Mouse (Mus musculus): ENCODE data around the gene Rnf103.
"Not testable (repeated sequence)": the region's sequence is repeated elsewhere in the genome, so short reads cannot be mapped to it uniquely, and the experiment has no call there.

The Rnf103 gene

GRCm38 (mm10) chr6:71493675-71494340 is at the start of gene Rnf103:
Rnf103 (plus strand) TSS chr6:71493894.
- DNase-seq (ENCODE audit: low spot score in 2 of 2): peak; percentile 82 to 90

DNA sequence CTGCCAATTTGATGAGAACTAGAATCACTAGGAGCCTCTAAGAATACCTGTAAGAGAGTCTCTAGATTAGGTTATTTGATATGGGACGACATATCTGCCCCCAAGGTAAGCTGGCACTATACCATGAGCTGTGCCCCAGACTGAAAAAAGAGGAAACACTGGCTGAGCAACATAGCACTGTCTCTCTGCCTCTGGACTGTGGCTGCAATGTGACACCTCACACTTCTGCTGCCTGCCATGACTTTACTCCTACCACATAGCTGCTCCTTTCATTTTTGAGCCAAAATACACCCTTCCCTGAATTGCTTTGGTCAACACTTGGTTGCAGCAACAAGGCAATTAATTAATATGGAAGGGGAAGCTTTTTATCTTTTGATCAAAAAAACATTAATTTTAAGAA is 48.9 kb upstream of the Rnf103 start:
- DNase-seq (ENCODE audit: low spot score in 2 of 2): no peak

DNA sequence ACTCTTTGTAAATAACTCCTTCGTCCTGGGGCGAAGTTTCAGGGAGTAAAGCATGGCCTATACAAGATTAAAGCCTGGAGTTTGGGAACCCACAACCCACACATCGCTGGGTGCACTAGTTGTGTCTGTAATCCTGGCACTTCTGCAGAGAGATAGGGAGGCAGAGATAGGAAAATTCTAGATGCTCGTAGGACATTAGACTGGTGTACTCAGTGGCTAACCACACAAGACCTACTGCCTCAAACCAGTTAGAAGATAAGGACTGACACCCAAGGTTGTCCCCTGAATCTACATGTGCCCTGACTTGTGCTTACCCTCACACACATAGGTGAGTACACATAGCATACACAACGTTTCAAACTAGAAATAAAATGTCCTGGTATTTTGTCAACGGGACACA is 48.1 kb upstream of the Rnf103 start:
- DNase-seq (ENCODE audit: low spot score in 2 of 2): no peak

DNA sequence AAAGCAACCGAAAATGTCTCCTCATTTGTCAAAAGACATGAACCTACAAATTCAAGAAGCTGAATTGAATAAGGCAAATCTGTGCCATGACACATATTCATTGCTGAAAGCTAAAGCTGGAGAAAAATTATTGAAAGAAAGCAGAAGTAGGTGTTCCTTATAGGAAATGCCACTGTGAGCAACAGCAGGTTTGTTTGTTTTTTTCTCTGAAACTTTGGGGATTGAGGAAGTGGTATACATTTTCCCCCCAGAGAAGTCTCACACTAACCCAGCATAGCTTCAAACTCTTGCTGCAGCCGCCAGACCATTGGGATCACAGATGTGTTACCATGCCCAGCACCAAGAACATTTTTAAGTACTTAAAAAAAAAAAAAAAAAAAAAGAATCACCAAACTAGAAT is 40.9 kb upstream of the Rnf103 start:
- no peak for DNase-seq (ENCODE audit: low spot score in 2 of 2)

DNA sequence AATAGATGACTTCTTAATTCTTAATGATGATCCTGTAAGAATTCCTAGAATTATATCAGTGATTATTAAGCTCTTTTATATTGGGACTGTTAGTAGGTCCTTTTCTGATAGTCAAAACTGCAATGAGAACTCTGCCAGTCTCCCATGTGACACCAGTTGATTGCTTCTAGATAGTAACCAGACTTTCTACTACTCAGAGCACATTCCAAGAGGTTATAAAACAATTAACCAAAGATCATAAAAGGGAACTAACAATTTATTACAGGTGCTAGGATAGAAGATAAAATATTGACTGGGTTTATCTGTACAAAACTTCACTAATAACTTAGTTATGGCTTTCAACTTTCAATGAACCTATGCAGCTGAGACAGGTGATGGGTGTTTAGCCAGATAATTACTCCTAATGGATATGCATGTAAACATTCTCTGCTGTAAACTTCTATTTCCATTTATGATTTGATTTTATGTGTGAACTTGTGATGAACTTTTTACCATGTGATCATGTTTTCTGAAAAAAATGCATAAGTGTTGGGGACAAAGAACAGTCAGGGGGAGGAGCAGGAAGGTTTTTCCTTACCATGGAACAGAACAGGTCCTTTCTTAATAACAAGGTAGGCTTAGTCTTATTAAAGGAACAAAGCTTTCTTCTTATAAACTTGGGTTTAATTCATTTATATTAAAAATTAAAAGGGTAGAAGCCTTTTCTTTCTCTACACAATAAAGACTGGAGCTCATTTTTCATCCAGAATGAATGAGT is 39.5 kb upstream of the Rnf103 start:
- DNase-seq (ENCODE audit: low spot score in 2 of 2): not testable (repeated sequence)

DNA sequence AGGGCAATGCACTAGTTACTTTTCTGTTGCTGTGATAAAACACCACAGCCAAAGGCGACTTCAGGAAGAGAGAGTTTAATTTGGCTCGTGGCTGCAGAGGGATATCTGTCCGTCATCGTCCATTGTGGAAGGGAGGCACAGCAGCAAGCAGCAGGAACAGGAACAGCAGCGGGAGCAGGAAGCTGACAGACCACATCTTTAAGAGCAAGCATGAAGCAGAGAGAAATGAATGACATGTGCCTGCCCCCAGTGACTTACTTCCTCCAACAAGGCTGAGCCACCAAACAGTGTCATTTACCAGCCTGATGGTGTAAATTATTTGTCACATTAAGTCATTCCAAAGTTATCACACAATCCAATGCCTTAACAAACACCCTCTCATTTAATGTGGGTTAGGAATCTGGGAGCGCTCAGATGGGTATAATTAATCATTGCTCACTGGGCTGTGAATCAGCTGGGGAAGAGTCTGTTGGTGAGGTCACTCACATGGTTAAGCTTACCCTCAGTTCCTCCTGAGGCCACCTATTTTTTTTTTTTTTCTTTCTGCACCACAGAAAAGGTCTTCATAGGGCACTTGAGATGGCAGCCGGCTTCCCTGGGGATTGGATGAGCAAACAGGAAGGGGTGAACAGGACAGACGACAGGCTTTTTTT is 35.6 kb upstream of the Rnf103 start:
- no peak for DNase-seq (ENCODE audit: low spot score in 2 of 2)

- no peak for DNase-seq (ENCODE audit: low spot score in 2 of 2)
Observed at GRCm38 (mm10) chr6:71465146-71465545, 28.5 kb upstream of the Rnf103 start.

DNA sequence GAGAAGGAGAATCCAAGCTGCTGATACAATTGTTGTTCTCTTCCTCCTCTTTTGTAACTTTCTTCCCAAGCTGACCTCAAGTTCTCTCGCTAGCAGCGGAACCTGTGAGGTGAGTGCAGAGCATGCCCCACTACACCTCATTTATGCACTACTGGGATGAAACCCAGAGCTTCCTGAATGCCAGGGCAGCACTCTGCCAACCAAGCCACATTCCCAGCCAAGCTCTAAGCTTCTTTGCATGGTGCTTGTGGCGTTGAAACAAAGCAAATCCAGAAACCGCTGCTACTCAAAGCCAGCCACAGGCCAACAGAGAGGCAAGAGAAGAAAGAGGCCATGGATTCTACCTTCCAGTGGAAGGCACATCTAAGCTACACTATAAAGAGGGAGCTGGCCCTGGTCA is 25.9 kb upstream of the Rnf103 start:
- peak in 1 of 2 experiments; percentile 17 for DNase-seq (ENCODE audit: low spot score in 2 of 2)

DNA sequence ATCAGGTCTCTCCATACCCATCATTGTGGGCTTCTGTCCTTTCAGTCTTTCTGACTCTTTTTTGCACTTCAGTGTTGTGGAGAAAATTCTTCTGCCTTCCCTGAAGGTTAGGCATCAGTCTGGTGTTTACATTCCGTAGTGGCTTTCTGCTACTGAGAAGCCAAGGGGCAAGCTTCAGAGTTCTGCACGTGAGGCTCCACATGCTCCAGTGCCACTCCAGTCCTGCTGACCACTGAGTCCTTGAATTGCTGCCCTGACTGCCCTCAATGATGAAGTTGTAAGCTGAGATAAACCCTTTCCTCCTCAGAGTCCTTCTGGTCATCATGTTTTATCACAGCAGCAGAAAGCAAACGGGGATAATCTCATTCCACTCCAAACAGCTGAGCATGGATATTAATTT is 24.4 kb upstream of the Rnf103 start:
- no peak for DNase-seq (ENCODE audit: low spot score in 2 of 2)

DNA sequence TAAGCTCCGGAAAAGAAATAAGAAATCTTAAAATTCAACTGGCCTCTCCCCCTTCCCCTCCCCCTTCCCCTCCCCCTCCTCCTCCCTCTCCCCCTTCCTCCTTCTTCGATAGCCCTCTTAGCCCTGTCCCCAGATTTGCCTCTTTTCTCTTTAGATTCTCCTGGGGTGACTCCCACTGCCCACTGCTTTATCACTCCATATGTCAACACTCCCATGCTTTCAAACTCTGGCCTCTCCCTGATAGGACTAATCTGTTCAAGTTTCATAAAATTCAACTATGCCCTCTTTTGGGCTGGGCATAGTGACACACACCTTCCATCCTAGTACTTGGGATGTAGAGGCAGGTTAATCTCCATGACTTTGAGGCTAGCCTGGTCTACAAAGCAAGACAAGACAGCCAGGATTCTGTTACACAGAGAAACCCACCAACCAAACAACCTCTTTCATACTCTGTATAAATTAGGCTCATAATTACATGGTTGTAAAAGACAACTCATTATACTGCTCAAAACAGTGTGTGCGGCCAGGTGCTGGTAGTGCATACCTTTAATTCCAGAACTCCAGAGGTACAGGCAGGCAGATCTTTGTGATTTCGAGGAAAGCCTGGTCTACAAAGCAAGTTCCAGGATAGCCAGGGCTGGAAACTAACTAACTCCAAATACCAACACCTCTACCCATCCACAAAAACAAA is 21.7 kb upstream of the Rnf103 start:
- DNase-seq (ENCODE audit: low spot score in 2 of 2): no peak

- no peak for DNase-seq (ENCODE audit: low spot score in 2 of 2)
Observed at GRCm38 (mm10) chr6:71472786-71473185, 20.9 kb upstream of the Rnf103 start.

- no peak for DNase-seq (ENCODE audit: low spot score in 2 of 2)
Observed at GRCm38 (mm10) chr6:71475604-71476003, 18.1 kb upstream of the Rnf103 start.

GRCm38 (mm10) chr6:71476783-71477182 is 16.9 kb upstream of the Rnf103 start:
- DNase-seq (ENCODE audit: low spot score in 2 of 2): no peak

DNA sequence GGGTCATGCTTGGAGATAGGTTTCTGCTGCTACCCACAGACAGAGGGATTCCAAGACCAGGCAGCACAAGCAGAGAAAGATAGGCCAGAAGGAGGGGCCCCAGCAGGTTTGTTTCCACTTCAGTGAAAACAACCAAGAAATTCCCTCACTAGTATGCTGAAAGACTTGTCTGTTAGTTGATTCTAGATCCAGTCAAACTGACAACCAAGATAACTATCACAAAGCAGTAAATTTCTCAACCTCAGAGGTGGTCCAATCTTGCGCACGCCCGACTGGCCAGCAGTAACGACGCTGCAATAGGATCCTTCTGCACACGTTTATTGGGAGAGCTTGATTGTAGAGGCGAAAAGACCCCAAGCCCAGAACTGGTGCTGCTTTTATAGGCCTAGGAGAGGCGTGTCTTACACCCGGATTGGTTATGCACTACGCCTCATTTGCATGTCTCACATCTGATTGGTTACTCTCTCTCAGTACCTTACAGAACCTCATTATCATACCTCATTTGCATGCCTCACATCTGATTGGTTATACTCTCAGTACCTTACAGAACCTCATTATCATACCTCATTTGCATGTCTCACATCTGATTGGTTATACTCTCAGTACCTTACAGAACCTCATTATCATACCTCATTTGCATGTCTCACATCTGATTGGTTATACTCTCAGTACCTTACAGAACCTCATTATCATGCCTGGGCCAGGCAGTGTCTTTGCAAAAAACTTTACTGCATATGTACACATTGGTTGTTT is 14.7 kb upstream of the Rnf103 start:
- DNase-seq (ENCODE audit: low spot score in 2 of 2): not testable (repeated sequence)

- not testable (repeated sequence) for DNase-seq (ENCODE audit: low spot score in 2 of 2)
Observed at GRCm38 (mm10) chr6:71479588-71479987, 14.1 kb upstream of the Rnf103 start.

- no peak for DNase-seq (ENCODE audit: low spot score in 2 of 2)
Observed at GRCm38 (mm10) chr6:71480136-71480535, 13.6 kb upstream of the Rnf103 start.

DNA sequence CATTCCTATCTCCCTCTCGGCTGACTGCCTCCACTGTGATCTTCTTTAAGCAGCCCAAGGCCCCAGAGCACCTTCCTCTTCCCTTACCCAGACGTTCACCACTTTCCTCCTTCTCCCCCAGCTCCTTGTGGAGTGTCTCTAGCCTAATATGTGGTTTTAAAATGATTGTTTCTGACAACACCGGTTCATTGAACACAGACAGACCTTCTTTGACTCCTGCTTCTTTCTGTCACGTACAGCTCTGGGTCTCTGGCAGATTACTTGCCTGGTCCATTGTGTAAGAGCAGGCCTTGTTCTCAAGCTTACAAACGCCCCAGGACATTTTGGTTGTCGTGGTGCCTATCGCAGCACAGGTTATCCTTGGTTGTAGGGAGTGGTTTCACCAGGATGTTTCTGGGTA is 12.6 kb upstream of the Rnf103 start:
- DNase-seq (ENCODE audit: low spot score in 2 of 2): no peak

DNA sequence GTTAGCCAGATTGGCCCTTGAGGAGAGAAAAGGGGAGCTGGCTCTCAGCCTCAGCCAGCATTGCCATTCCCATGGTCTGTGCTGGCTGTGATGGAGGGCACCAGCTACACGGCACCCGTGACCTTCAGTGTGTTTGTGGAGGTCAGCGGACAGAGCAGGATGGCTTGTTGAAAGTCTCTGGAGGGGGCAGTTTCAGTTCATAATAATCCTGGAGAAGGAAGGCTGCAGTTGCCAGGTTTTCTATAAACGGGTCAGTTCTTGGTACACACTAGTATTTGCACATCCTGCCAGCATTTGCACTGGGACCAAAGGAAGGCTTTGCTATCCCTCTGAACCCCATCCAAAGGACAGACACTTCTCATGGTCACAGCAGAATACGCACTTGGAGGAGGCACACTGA is 8.4 kb upstream of the Rnf103 start:
- DNase-seq (ENCODE audit: low spot score in 2 of 2): no peak

DNA sequence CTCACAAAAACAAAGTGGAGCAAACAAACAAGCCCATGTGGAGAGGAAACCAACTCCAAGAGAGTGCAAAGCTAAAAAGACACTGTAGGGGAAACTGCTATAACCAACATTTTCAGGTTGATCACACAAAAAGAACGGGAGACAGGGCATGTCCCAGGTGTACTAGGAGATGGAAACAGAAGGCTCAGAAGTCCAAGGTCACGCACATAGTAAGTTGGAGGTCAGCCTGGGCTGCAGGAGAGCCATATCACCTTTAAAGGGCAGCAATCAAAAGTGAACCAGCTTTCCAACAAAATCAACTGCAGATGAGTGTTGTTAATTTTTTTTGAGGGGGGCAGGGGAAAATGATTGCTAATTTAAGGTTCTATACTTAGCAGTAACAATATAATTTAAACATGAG is 7.5 kb upstream of the Rnf103 start:
- DNase-seq (ENCODE audit: low spot score in 2 of 2): no peak

DNA sequence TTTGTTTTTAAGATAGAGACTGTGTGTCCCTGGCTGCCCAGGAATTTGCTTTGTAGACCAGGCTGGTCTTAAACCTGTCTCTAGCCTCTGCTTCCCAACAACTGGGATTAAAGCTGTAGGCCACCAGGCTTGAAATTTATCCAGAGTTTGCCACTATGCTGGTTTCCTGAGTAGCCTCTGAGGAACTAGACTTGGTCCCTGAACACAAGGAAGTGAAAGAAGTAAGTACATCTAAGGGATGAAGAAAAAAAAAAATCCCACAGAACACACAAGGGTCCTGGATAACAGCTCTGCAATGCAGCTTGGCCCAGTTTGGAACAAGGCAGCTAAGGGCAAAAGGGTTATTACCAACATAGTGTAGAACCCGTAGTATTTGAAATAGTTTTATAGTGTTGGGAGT is 6.8 kb upstream of the Rnf103 start:
- no peak for DNase-seq (ENCODE audit: low spot score in 2 of 2)

- no peak for DNase-seq (ENCODE audit: low spot score in 2 of 2)
Observed at GRCm38 (mm10) chr6:71487966-71488365, 5.7 kb upstream of the Rnf103 start.

GRCm38 (mm10) chr6:71492136-71492535 is 1.6 kb upstream of the Rnf103 start:
- no peak for DNase-seq (ENCODE audit: low spot score in 2 of 2)

All from frontal cortex, postnatal 36 days (tissue).